Mouse (Mus musculus) ES-E14 (cell line): ENCODE measurements around the gene Cracr2b.

ENCODE experiments used
- CHD2 ChIP-seq: IDR thresholded peaks from 2 replicates; pipeline ENCODE4 v1.6.1; 2014; ENCODE audit warnings: mild to moderate bottlenecking, low read depth, low read length, inconsistent platforms
- MAFK ChIP-seq: IDR thresholded peaks from 2 replicates; pipeline ENCODE4 v1.6.1; 2014; ENCODE audit warnings: mild to moderate bottlenecking, low read depth, low read length, inconsistent platforms; ENCODE audit not compliant: insufficient read depth

DNA sequence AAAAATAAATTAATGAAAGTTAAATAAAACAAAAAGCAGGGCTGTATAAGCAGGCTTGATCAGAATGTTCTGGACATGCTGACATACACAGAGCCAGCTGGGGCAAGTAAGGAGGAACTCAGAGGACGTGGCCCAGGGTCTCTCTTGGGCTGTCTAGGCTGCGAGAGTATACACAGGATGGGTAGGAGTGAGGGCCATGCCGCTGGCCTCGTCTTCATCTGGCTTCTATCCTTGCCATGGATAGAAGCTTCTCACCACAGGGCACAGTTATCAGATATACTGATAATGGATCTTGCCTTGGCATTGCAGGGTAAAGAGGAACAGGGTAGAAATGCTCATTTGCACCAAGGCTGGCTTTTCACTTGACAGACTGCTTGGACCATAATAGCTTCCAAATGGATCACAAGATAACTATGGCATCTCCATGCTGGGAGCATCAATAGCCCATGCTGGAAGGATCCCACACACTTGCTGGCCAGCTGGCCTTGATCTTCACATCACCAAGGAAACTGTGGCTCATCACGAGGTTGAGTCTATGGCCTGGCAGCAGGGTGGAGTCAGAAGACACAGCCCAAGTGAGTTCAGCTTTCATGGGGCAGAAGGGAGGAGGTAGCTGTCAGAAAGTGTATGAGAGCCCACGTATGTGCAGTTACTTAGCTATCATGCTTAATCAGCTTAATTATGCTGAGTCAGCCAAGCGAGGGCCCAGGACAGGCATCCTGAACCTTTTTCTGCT is 41.1 kb downstream of the Cracr2b start:
- TF ChIP-seq CHD2 (no peak), MAFK (peak; percentile 78)
